Mouse (Mus musculus) lung, adult 2 months (tissue): Measurements from ENCODE around the gene Akr1a1.

Experiments used
- CTCF ChIP-seq: fragments of 200-500 bp; IDR thresholded peaks from 2 replicates; pipeline ENCODE4 v1.5.1; 2011; ENCODE audit warnings: mild to moderate bottlenecking, low read length, control low read depth; ENCODE audit not compliant: insufficient read depth
- POLR2A ChIP-seq: fragments of 200-500 bp; IDR thresholded peaks from 2 replicates; pipeline ENCODE4 v1.6.1; 2011; ENCODE audit warnings: low read depth, mild to moderate bottlenecking, control low read depth, low read length, borderline replicate concordance; ENCODE audit errors: extremely low read depth

DNA sequence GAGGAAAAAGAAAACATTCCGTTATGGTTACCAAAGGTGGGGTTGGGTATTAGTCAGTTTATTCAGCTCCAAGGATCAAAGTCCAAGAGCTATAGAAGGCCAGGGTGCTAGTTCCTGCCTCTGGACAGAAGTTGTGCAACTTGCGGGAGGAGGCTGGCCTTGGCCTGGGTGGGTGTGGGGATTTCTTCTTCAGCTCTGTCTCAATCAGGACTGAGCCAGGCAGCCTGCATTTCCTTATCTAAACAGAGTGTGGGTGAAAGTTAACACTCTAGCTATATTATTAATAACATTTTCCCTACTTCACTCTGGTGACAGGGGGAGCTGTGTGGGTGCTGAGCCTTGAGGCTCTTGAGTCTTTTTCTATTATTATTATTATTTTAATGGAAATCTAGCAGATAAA is 21.3 kb upstream of the Akr1a1 start:
- TF ChIP-seq CTCF (no peak), POLR2A (no peak)
